Mouse (Mus musculus) liver, postnatal 0 days (tissue): Measurements from ENCODE around the gene Tecr. TPM values are rescaled to one million over a fixed set of nuclear protein-coding genes. Genes with fewer than 3 reads are reported as not detected.

Experiments
- ATAC-seq: fragments of 200-750 bp; cut with Nextera tagmentation; 2 replicates; pipeline ENCODE4 v1.8.0; 2017; ENCODE audit warnings: mild to moderate bottlenecking, moderate library complexity
- DNase-seq: peaks from one replicate; pipeline ENCODE4 v3.0.0-alpha.2; 2016
- H3K27ac ChIP-seq: fragments of 300-500 bp; sonication (generic); 2 replicates; pipeline ENCODE4 v1.5.1; 2014; ENCODE audit warnings: antibody characterized with exemption, moderate library complexity, mild to moderate bottlenecking, low read depth
- H3K27me3 ChIP-seq: fragments of 300-500 bp; sonication (generic); 2 replicates; pipeline ENCODE4 v1.6.1; 2014; ENCODE audit warnings: low read length, control low read depth, mixed read lengths; ENCODE audit not compliant: insufficient read depth
- H3K36me3 ChIP-seq: fragments of 300-500 bp; sonication (generic); replicated peaks from 2 replicates; pipeline ENCODE4 v1.6.1; 2014; ENCODE audit warnings: mild to moderate bottlenecking, control low read depth, low read length, moderate library complexity, mixed read lengths; ENCODE audit not compliant: insufficient read depth
- H3K4me1 ChIP-seq: fragments of 300-500 bp; sonication (generic); 2 replicates; pipeline ENCODE4 v1.6.1; 2014; ENCODE audit warnings: antibody characterized with exemption, mild to moderate bottlenecking, control low read depth; ENCODE audit not compliant: insufficient read depth
- H3K4me2 ChIP-seq: fragments of 300-500 bp; sonication (generic); 2 replicates; pipeline ENCODE4 v1.6.1; 2014; ENCODE audit warnings: low read depth, mild to moderate bottlenecking, low read length, moderate library complexity, mixed read lengths
- H3K4me3 ChIP-seq: fragments of 300-500 bp; sonication (generic); 2 replicates; pipeline ENCODE4 v1.5.1; 2014; ENCODE audit warnings: low read depth, low read length
- H3K9ac ChIP-seq: fragments of 300-500 bp; sonication (generic); replicated peaks from 2 replicates; pipeline ENCODE4 v1.6.1; 2014; ENCODE audit warnings: mild to moderate bottlenecking, moderate library complexity
- H3K9me3 ChIP-seq: fragments of 300-500 bp; sonication (generic); 2 replicates; pipeline ENCODE4 v1.6.1; 2016; ENCODE audit warnings: mild to moderate bottlenecking, control low read depth, low read length, mixed read lengths
- CTCF ChIP-seq: sonication (generic); IDR thresholded peaks from 2 replicates; pipeline ENCODE4 v1.5.1; 2016; ENCODE audit warnings: antibody characterized with exemption, low read depth
- EP300 ChIP-seq: IDR thresholded peaks from 2 replicates; pipeline ENCODE4 v1.6.1; 2016; ENCODE audit warnings: antibody characterized with exemption, low read depth, mild to moderate bottlenecking
- WGBS: fragments of 180-500 bp; shearing (Covaris S2); extraction: QIAGEN DNeasy Blood & Tissue Kit; methylation state at CpG from one replicate; pipeline ENCODE4 v1.1.7; 2014; ENCODE audit not compliant: insufficient replicate concordance; 5-methylcytosine and 5-hydroxymethylcytosine counted together
- polyA plus RNA-seq: library from polyadenylated mRNA; unstranded; fragments of >200 nt; fragmentation: Nextera tagmentation; extraction: Ambion mirVana; gene quantifications from 2 replicates; pipeline ENCODE4 v1.2.1, GENCODE M21; 2015

Gene Tecr
- polyA plus RNA-seq, 1 experiment from 2014 or later: 258 TPM

GRCm38 (mm10) chr8:83567668-83568067 is 40.1 kb downstream of the Tecr start:
- Histone ChIP-seq H3K9ac (peak overlapping the region; percentile 85), H3K27me3 (no peaks in the 10 kb centered on the region), H3K4me2 (peak overlapping the region; percentile 78), H3K36me3 (peaks cover 14% of the 10 kb centered on the region), H3K4me3 (peak overlapping the region; percentile 82), H3K27ac (no peak overlapping the region), H3K9me3 (no peaks in the 10 kb centered on the region), H3K4me1 (peaks cover 24% of the 10 kb centered on the region)
- WGBS: 59% methylated on average over 3 of the region's 3 CpGs
- TF ChIP-seq EP300 (no peak), CTCF (no peak)
- ATAC-seq (no peak), DNase-seq (peak; percentile 12)

GRCm38 (mm10) chr8:83566469-83567395 is 41.0 kb downstream of the Tecr start, which contains the start of gene Ndufb7:
Gene Ndufb7 (plus strand): TSS chr8:83566671.
- Histone ChIP-seq H3K27me3 (no peaks in the 10 kb centered on the region), H3K4me2 (peak within 1 kb of the TSS; percentile 78), H3K36me3 (peaks cover 6% of the 10 kb centered on the region), H3K9ac (peak within 1 kb of the TSS; percentile 85), H3K4me3 (peak within 1 kb of the TSS; percentile 82), H3K9me3 (no peaks in the 10 kb centered on the region), H3K4me1 (peaks cover 26% of the 10 kb centered on the region), H3K27ac (peak within 1 kb of the TSS; percentile 87)
- 1% methylated on average over 48 of the region's 48 CpGs for WGBS
- DNase-seq (peak; percentile 94), ATAC-seq (peak; percentile 93)
- TF ChIP-seq CTCF (peak; percentile 99), EP300 (no peak)

GRCm38 (mm10) chr8:83565731-83566375 is 41.9 kb downstream of the Tecr start:
- H3K4me3 ChIP-seq: peak overlapping the region; percentile 82; the same call in 1 of the 2 replicates
- peaks cover 26% of the 10 kb centered on the region for H3K4me1 ChIP-seq
- ATAC-seq: no peak

GRCm38 (mm10) chr8:83563246-83563645 is 44.5 kb downstream of the Tecr start:
- Histone ChIP-seq H3K27ac (no peak overlapping the region), H3K27me3 (no peaks in the 10 kb centered on the region), H3K4me2 (no peak overlapping the region), H3K4me1 (peaks cover 26% of the 10 kb centered on the region), H3K9me3 (no peaks in the 10 kb centered on the region), H3K4me3 (no peak overlapping the region), H3K36me3 (no peaks in the 10 kb centered on the region), H3K9ac (no peak overlapping the region)
- 76% methylated on average over 4 of the region's 4 CpGs for WGBS
- ATAC-seq (no peak), DNase-seq (no peak)
- TF ChIP-seq CTCF (no peak), EP300 (no peak)

More at GRCm38 (mm10) chr8:83565731-83566375, 41.9 kb downstream of the Tecr start:
- no peaks in the 10 kb centered on the region; the same call in 1 of the 2 replicates for H3K36me3 ChIP-seq
- TF ChIP-seq CTCF (peak; percentile 72), EP300 (no peak)
- H3K9me3 ChIP-seq: no peaks in the 10 kb centered on the region
- peak overlapping the region; percentile 78 for H3K4me2 ChIP-seq
- no peak overlapping the region for H3K27ac ChIP-seq
- H3K27me3 ChIP-seq: no peaks in the 10 kb centered on the region
- WGBS: 78% methylated on average over 9 of the region's 9 CpGs
- H3K9ac ChIP-seq: no peak overlapping the region; the same call in 1 of the 2 replicates
- DNase-seq: peak; percentile 68

- DNase-seq: no peak
- no peaks in the 10 kb centered on the region for H3K9me3 ChIP-seq
- H3K4me3 ChIP-seq: no peak overlapping the region
- no peak for ATAC-seq
- 47% methylated on average over 3 of the region's 3 CpGs for WGBS
- H3K27me3 ChIP-seq: no peaks in the 10 kb centered on the region
- H3K36me3 ChIP-seq: no peaks in the 10 kb centered on the region
- no peak overlapping the region for H3K4me2 ChIP-seq
- H3K9ac ChIP-seq: 0 out of 2 replicates have a peak overlapping the region, but pooled peaks have one; percentile 7
- H3K4me1 ChIP-seq: peaks cover 20% of the 10 kb centered on the region
- TF ChIP-seq CTCF (no peak), EP300 (peak; percentile 47; the same call in 1 of the 2 replicates)
- H3K27ac ChIP-seq: no peak overlapping the region
These were observed 45.1 kb downstream of the Tecr start for GRCm38 (mm10) chr8:83562669-83563068.

GRCm38 (mm10) chr8:83535736-83536135 is 72.0 kb downstream of the Tecr start, which contains the start of gene Olfr370:
Gene Olfr370 (plus strand): TSS chr8:83535780.
- no peak for ATAC-seq
- H3K9ac ChIP-seq: no peak within 1 kb of the TSS
- 44% methylated on average over 3 of the region's 3 CpGs for WGBS

More at GRCm38 (mm10) chr8:83535736-83536135, 72.0 kb downstream of the Tecr start, which contains the start of gene Olfr370:
- no peak for DNase-seq
- TF ChIP-seq CTCF (no peak), EP300 (no peak)
- H3K9me3 ChIP-seq: no peaks in the 10 kb centered on the region
- H3K27me3 ChIP-seq: no peaks in the 10 kb centered on the region
- no peaks in the 10 kb centered on the region for H3K36me3 ChIP-seq
- H3K4me1 ChIP-seq: no peaks in the 10 kb centered on the region
- H3K27ac ChIP-seq: no peak within 1 kb of the TSS
- H3K4me3 ChIP-seq: no peak within 1 kb of the TSS
- H3K4me2 ChIP-seq: no peak within 1 kb of the TSS
